Mouse (Mus musculus) kidney, adult 2 months (tissue): ENCODE data around the gene Dhx40. TPM values are rescaled to one million over a fixed set of nuclear protein-coding genes. Genes with fewer than 3 reads are reported as not detected.
A peak's percentile ranks its signal among the peaks of the same experiment; 100 is the strongest.

ENCODE experiments used
- DNase-seq: peaks from one replicate; pipeline ENCODE4 v3.0.0; 2021
- H3K27ac ChIP-seq: fragments of 200-500 bp; 2 replicates; pipeline ENCODE4 v1.5.1; 2012; ENCODE audit warnings: low read depth, low read length, control low read depth, inconsistent platforms; ENCODE audit not compliant: insufficient read depth
- H3K27me3 ChIP-seq: fragments of 200-500 bp; replicated peaks from 2 replicates; pipeline ENCODE4 v1.6.1; 2012; ENCODE audit warnings: mild to moderate bottlenecking, moderate library complexity, low read length, inconsistent platforms; ENCODE audit not compliant: control insufficient read depth, insufficient read depth
- H3K36me3 ChIP-seq: fragments of 200-500 bp; 2 replicates; pipeline ENCODE4 v1.6.1; 2012; ENCODE audit warnings: mild to moderate bottlenecking, moderate library complexity, low read length, inconsistent platforms; ENCODE audit not compliant: control insufficient read depth, insufficient read depth
- H3K4me1 ChIP-seq: fragments of 200-500 bp; 2 replicates; pipeline ENCODE4 v1.6.1; 2011; ENCODE audit warnings: low read length; ENCODE audit not compliant: control insufficient read depth, insufficient read depth
- H3K4me3 ChIP-seq: fragments of 200-500 bp; 2 replicates; pipeline ENCODE4 v1.5.1; 2011; ENCODE audit warnings: mild to moderate bottlenecking, low read depth, low read length, control low read depth; ENCODE audit not compliant: insufficient read depth
- CTCF ChIP-seq: fragments of 200-500 bp; conservative IDR thresholded peaks from 2 replicates; pipeline ENCODE4 v1.5.1; 2011; ENCODE audit warnings: low read depth, mild to moderate bottlenecking, control low read depth, low read length, moderate library complexity, mixed read lengths; ENCODE audit not compliant: insufficient read depth, insufficient read length
- POLR2A ChIP-seq: fragments of 200-500 bp; IDR thresholded peaks from one replicate; pipeline ENCODE4 v1.6.1; 2011; ENCODE audit warnings: low read depth, low read length, control low read depth
- WGBS: fragments of 180-500 bp; shearing (Covaris S2); methylation state at CpG from one replicate; pipeline ENCODE4 v1.1.7; 2018; 5-methylcytosine and 5-hydroxymethylcytosine counted together
- polyA plus RNA-seq: library from polyadenylated mRNA; depleted of rRNA; stranded (reverse); fragments of >200 nt; gene quantifications from 2 replicates; pipeline ENCODE4 v1.2.3, GENCODE M21; 2012

The Dhx40 gene
- polyA plus RNA-seq, 1 experiment, result 10.0 TPM

DNA sequence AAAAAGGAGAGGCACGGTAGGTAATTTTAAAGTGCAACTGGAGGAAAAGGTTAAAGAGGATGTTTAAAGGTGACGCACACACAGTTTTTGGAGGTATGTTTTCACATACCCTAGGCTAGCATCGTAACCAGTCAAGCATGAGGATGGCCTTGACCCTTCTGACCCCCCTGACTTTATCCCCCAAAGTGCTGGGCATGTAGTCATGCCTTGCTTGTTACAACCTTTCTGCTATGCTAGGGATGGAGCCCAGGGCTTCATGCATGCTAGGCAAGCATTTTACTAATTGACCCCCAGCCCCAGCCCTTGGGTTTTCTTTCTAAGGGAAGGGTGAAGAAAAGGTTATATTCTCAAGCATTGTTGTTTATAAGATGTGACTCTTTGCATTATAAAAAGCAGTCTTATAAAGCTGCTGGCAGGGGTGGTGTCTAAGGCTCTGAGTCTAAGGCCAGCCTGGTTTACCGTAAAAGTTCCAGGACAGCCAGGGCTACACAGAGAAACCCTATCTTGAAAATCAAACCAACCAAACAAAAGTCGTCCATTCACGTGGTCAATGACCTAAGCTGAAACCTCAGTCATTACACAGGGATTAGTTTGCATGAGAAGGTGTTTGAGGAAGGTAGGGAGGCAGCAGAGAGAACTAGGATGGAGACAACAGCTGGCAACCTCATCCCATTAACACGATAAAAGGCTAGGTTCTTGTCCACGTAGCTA lies 27.2 kb upstream of the Dhx40 start:
- Histone ChIP-seq H3K36me3 (no peaks in the 10 kb centered on the region), H3K4me3 (no peak overlapping the region), H3K4me1 (peaks cover 13% of the 10 kb centered on the region), H3K27me3 (no peaks in the 10 kb centered on the region), H3K27ac (no peak overlapping the region)
- TF ChIP-seq POLR2A (no peak), CTCF (no peak)
- no peak for DNase-seq
- WGBS, result 57% methylated on average over 8 of the region's 8 CpGs

GRCm38 (mm10) chr11:86834050-86834449 lies 26.5 kb upstream of the Dhx40 start:
- peaks cover 8% of the 10 kb centered on the region for H3K4me1 ChIP-seq
- H3K36me3 ChIP-seq, result no peaks in the 10 kb centered on the region
- DNase-seq, result peak; percentile 38
- no peak for TF ChIP-seq CTCF
- no peak for TF ChIP-seq POLR2A
- WGBS, result 47% methylated on average over 7 of the region's 7 CpGs
- H3K27ac ChIP-seq, result peak overlapping the region; percentile 55; the same call in 1 of the 2 replicates
- H3K4me3 ChIP-seq, result no peak overlapping the region
- no peaks in the 10 kb centered on the region for H3K27me3 ChIP-seq

DNA sequence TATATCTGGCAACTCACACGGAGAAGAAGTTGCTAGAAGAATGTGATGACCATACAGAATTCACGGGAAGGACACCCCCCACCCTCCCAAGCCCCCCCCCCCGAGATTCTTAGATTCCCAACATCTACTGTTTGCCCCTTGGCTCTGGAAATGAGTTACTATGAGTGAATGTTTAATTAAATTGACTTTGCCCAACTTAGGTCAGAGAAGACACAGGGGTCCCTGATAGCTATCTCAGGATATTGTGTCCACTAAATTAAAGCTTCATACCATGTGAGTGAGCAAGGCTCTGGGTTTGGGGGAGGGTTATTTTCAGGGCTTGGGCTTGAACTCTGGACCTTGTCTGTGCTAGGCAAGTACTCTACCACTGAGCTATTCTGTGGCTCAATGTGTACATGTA lies 25.6 kb upstream of the Dhx40 start:
- DNase-seq, result peak; percentile 25
- TF ChIP-seq POLR2A (no peak), CTCF (no peak)
- no peak overlapping the region for H3K4me3 ChIP-seq
- no peaks in the 10 kb centered on the region for H3K27me3 ChIP-seq
- no peak overlapping the region for H3K27ac ChIP-seq
- WGBS, result 27% methylated on average over 3 of the region's 3 CpGs
- H3K4me1 ChIP-seq, result peaks cover 8% of the 10 kb centered on the region
- no peaks in the 10 kb centered on the region for H3K36me3 ChIP-seq

GRCm38 (mm10) chr11:86828396-86828795 lies 20.9 kb upstream of the Dhx40 start:
- H3K36me3 ChIP-seq, result no peaks in the 10 kb centered on the region
- H3K4me1 ChIP-seq, result no peaks in the 10 kb centered on the region; the same call in 1 of the 2 replicates
- TF ChIP-seq POLR2A (no peak), CTCF (no peak)
- H3K4me3 ChIP-seq, result no peak overlapping the region
- H3K27ac ChIP-seq, result no peak overlapping the region; the same call in 1 of the 2 replicates
- H3K27me3 ChIP-seq, result no peaks in the 10 kb centered on the region
- WGBS, result 20% methylated on average over 6 of the region's 6 CpGs
- peak; percentile 27 for DNase-seq

GRCm38 (mm10) chr11:86827476-86828245 lies 20.1 kb upstream of the Dhx40 start:
- no peaks in the 10 kb centered on the region for H3K36me3 ChIP-seq
- H3K27me3 ChIP-seq, result no peaks in the 10 kb centered on the region
- DNase-seq, result no peak
- H3K4me1 ChIP-seq, result no peaks in the 10 kb centered on the region
- WGBS, result 59% methylated on average over 2 of the region's 2 CpGs
- TF ChIP-seq CTCF (no peak), POLR2A (no peak)
- no peak overlapping the region for H3K27ac ChIP-seq
- H3K4me3 ChIP-seq, result no peak overlapping the region

DNA sequence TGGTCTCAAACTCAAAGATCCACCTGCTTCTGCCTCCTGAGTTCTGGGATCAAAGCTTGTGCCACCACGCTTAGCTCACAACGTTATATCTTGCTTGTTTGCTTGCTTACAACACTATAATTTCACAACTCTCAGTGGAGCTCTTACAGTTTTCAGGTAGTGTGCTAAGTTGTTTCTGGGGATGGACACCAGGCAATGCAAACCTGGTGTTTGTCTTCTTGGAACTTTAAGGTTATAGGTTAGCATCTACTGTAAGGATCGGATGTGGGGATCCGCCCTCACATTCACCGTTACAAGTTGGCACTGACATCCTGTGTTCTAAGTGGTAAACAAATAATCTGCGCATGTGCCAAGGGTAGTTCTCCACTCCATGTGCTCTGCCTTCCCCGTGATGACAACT lies 16.9 kb upstream of the Dhx40 start:
- 94% methylated on average over 7 of the region's 7 CpGs for WGBS
- H3K36me3 ChIP-seq, result no peaks in the 10 kb centered on the region
- H3K4me3 ChIP-seq, result no peak overlapping the region
- H3K27ac ChIP-seq, result no peak overlapping the region
- DNase-seq, result no peak
- no peaks in the 10 kb centered on the region for H3K4me1 ChIP-seq
- no peak for TF ChIP-seq CTCF
- no peak for TF ChIP-seq POLR2A
- H3K27me3 ChIP-seq, result no peaks in the 10 kb centered on the region

GRCm38 (mm10) chr11:86822531-86822930 lies 15.0 kb upstream of the Dhx40 start:
- Histone ChIP-seq H3K27ac (no peak overlapping the region), H3K4me3 (no peak overlapping the region), H3K4me1 (no peaks in the 10 kb centered on the region), H3K36me3 (no peaks in the 10 kb centered on the region), H3K27me3 (no peaks in the 10 kb centered on the region)
- TF ChIP-seq CTCF (no peak), POLR2A (no peak)
- DNase-seq, result no peak
- WGBS, result 87% methylated on average over 7 of the region's 7 CpGs
